Mouse (Mus musculus) CD4-positive, CD25-positive, alpha-beta regulatory T cell, adult 4 months (primary cell): ENCODE results near the gene Zfp362. TPM values are rescaled to one million over a fixed set of nuclear protein-coding genes. Genes with fewer than 3 reads are reported as not detected.

ENCODE experiments used
- ATAC-seq: one replicate; pipeline ENCODE4 v1.8.0; 2017
- polyA plus RNA-seq, 2 experiments: library from polyadenylated mRNA; unstranded; fragments of 100-300 nt; shearing (Covaris generic); gene quantifications; one replicate each; pipeline ENCODE4 v1.2.1; 2017

Zfp362 gene
- polyA plus RNA-seq, 2 experiments from 2014 or later = 8.3 to 8.4 TPM

DNA sequence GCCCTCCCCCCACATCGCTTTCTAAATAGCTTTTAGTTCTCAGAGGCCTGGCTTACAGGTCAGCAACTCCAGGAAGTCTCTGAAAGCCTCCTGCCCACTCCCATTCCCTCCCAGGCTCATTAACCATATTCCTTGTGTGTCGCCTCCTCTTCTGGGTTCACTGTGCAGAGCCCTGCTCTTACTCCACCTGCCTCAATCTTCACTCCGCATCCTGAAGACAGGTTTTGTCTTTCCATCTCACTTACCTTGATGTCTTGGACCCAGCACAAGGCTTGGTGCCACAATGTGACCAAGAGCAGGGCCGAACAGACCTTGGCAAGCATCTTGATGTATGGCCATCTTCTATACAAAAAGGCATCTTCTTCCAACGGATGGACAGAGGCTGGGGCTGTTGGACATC is 46.6 kb downstream of the Zfp362 start:
- no peak for ATAC-seq

DNA sequence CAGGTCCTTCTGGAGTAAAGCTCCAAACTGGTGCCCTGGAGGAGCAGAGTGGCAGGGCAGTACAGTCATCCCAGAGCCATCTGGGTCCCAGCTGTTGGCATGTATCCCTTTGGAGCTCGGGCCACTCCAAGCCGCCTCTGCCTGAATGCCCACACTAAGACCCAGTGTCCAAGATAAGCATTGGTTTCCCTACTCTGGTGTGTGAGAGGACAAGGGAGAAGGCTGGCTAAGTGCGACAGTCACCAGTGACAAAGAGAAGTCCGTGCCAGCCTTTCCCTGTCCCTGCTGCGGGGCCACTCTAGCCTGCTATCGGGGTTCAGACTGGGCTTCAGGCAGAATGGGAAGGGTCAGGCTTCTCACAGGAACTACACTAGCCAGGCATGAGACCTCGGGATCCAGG is 49.9 kb downstream of the Zfp362 start:
- ATAC-seq = no peak

DNA sequence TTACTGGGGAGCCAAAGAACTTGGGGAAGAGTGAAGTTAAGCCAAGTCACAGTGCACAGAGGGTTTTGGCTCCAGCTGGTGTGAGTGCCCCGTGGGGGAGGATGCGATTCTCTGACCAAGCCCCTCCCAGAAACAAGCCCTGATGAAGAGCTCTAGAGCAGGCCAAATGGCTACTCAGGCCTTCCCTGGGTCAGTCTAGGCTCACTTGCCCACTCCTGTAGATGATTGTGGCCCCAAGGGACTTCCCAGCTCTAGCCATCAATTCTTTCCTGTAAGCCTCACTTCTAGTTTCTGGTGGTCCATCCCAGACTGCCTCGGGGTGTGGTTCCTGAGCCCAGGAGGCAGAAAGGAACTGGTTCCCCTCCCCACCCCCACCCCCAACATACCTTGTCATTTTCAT is 50.8 kb downstream of the Zfp362 start, which contains the start of gene A3galt2:
TSS of gene A3galt2 (plus strand) at position 301 of the 400 bp plus-strand sequence.
- no peak for ATAC-seq

DNA sequence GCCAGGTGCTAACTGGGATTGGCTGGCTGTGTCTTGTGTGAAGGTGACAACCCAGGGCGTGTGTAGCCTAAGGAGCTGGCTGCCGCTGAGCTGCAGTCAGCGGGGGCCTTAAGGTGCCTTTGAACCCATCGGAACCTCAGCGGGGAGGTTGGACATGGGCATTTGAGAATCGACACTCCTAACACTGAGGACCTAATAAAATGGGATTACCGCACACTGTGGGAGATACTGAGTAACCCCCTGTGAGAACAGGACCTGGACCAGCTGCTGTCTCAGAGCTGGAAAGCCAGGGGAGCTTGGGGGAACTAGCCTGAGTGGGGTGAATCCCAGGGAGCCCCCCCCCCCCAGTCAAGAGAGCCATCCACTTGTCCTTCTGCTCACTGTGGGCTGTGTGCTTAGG is 52.3 kb downstream of the Zfp362 start:
- ATAC-seq = no peak

- ATAC-seq = no peak
Measured at GRCm38 (mm10) chr4:128752031-128752757, 53.7 kb downstream of the Zfp362 start.

DNA sequence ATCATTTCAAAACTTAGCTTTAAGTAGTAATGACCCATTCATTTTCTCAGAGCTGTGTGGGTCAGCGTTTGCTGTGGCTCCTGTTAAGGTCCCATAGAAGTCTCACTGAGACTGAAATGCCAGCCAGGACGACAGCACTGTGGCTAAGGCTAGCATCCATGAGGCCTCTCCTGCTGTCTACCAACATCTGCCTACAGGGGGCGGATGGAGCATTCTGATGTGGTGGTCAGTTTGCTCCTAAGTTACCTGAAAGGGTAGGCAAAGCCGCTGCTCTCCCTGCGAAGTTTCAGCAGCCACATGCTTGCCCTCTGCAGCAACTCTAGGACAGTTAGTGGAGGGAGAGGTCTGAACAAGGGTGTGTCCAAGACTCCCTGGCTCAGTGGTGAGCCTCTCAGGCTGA is 54.8 kb downstream of the Zfp362 start:
- no peak for ATAC-seq

DNA sequence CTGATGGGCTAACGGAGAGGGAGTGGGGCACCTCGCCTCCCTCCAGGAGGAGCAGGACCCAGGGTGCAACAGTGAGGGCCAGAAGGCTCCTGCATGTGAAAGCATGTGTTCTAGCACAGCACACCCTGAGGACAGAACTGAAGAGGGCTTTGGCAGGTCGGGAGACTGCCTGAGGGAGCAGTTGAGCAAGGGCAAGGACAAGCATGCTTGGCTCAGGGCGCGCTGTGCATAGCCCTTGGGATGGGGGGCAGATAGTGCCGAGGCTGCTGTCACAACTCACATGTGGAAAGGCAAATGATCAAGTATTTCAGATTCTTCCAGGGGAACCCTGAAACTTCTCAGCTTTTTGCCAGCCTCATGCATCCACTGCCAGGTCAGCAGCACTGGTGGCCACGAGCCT is 57.5 kb downstream of the Zfp362 start:
- ATAC-seq = no peak

DNA sequence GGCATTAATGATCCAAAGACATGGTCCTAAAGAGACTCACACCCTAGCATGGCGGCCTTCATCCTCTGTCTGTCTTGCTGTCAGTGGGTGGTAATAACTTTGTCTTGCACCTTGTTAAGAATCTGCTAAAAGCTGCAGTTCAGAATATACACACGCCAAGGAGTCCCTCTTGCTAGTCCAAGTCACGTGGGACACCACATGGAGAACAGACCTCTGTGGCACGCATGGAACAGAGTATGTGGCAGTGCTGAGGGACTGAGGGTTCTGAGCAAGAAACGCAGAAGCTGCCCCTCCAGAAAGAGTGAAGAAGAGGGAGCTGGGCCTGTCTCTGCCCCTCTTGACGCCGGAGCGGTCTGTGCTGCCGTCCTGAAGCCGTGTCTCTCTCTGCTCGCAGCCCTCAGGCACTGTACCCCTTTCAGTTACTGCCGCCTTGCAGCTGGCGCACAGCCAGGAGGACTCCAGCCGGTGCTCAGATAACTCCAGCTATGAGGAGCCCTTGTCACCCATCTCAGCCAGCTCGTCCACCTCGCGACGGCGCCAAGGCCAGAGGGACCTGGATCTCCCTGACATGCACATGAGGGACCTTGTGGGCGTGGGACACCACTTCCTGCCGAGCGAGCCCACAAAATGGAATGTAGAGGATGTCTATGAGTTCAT is 58.1 kb downstream of the Zfp362 start:
- ATAC-seq = no peak

DNA sequence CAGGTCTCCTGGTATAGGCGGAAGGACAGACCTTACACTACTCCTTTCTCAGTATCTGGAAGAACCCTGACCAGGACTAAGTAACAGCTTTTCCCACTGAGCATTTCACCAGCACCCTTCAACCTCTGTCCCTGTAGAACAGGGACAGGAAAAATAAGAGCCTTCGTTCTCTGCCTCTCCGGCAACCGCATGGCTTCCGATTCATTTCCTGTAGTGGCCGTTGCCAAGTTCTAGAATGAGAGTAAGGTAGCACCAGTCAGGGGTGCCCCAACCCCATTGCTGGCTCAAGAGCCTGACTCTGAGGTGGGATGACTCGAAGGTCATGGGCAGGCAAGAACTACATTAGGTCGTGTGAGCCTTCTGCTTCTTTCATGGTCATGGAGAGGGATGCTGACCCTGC is 60.7 kb downstream of the Zfp362 start:
- ATAC-seq = no peak

- no peak for ATAC-seq
Measured at GRCm38 (mm10) chr4:128743031-128743626, 62.7 kb downstream of the Zfp362 start.

DNA sequence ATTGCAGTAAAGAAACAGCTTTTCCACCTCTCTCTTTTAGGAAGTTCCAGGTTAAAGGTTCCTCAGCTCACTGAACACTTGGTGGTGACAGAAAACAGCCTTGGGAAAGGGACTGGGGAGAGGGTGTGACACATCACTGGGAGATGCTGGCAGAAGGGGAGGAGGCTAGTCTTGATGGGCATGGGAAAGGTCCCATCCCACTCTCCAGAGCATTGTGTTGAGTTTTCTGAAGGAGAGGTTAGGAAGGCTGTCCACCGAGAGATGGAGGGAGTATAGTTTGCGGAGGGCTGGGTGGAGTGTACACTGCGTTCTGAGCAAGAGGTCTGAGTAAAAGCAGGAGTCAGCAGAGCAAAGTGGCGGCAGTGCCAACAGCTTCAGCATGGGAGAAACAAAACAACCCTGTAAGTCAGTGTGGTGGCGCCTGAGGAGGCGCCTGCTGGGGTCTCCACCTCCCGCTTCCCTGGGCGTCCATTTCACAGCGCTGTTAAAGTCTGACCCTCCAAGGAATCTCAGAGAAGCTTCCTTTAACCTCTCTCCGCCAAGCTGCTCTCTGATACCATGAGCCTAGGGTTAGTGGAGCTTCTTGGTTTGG is 63.4 kb downstream of the Zfp362 start:
- ATAC-seq = no peak

GRCm38 (mm10) chr4:128741906-128742305 is 63.9 kb downstream of the Zfp362 start:
- no peak for ATAC-seq

GRCm38 (mm10) chr4:128740878-128741277 is 65.0 kb downstream of the Zfp362 start:
- peak; percentile 60 for ATAC-seq

DNA sequence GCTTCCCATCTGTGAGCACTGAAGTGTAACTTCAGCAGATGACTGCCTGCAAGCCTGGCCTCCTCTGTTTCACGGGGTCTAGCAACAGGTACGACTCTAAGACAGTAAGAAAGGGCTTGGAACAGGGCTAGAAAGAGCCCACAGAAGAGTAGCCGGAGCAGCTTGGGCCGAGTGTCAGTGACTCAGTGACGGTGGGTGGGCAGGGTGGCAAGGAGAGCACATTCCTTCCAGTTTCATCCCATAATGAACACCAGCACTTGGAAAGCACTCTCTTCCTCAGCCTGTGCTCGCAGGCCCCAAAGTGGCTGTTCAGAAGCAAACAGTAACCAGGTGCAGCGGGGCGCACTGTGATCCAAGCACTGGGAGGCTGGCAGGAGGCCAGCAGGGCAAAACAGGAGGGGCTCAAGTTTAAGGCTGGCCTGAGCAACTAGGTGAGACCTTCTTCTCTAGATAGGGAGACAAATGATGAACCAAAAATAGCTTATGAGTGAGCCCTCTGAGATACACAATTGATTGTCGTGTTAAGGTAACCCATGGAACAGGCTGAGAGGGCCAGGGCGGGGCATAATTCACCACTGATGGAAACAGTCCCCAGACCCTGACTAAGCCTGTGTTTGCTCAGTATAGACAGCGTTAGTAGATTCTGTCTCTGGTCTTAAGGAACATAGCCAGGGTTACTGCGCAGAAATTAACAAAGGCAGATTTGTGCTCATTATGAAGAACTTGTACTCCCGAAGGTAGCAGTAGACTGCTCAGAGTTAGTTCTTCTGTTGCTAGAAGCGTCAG is 67.8 kb downstream of the Zfp362 start:
- ATAC-seq = no peak

DNA sequence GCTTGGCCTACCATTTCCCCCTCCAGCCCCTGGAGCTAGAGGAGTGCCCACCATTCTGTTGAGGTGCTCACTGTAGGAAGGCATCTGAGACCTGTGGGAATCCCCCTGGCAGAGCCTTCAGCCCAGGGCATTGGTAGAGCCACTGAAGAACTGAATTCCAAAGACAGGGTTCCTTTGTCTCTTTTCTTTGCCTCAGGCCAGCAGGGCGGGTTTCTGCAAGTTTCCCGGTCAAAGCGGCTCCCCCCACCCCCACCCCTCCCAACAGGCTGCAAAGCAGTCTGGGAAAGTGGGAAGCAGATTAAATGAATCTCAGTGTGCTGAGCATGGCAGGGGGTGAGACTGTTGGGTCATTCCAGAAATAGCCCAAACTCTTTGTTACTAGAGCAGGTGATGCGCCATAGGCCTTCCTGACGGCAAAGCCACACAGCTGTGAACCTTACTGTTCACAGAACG is 68.7 kb downstream of the Zfp362 start:
- no peak for ATAC-seq

- ATAC-seq = peak; percentile 88
Measured at GRCm38 (mm10) chr4:128734721-128735671, 70.8 kb downstream of the Zfp362 start.

GRCm38 (mm10) chr4:128734217-128734616 is 71.6 kb downstream of the Zfp362 start:
- no peak for ATAC-seq

- peak; percentile 29 for ATAC-seq
Measured at GRCm38 (mm10) chr4:128733496-128733895, 72.3 kb downstream of the Zfp362 start.

- no peak for ATAC-seq
Measured at GRCm38 (mm10) chr4:128732794-128733193, 73.1 kb downstream of the Zfp362 start.

DNA sequence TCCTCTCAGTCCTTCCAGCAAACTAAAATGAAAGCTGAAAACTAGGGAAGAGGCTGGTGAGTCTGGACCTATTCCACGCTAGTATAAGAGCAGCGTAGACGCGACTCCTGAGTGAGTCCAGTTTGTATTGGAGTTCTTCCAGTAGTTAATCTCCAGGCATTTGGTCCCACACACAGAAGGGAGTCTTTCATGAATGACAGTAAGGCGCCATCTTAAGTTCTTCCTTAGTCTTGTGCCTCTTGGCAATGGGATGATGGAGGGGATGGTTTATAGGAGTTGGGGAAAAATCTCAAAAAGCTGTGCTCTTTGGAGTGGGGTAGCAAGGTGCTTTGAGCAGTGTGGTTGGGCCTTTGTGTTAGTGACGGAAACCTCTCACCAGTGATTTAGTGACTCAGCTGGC is 75.6 kb downstream of the Zfp362 start:
- ATAC-seq = no peak

- peak; percentile 16 for ATAC-seq
Measured at GRCm38 (mm10) chr4:128729709-128730037, 76.2 kb downstream of the Zfp362 start.
